Mouse (Mus musculus) limb, embryonic 10.5 days (tissue): ENCODE measurements around the gene Ebf4. TPM values are rescaled to one million over a fixed set of nuclear protein-coding genes. Genes with fewer than 3 reads are reported as not detected.

ENCODE experiments used
- DNase-seq: peaks from one replicate; pipeline ENCODE4 v3.0.0-alpha.2; 2017; ENCODE audit warnings: low spot score
- H3K27ac ChIP-seq: fragments of 300-500 bp; sonication (generic); 2 replicates; pipeline ENCODE4 v1.5.1; 2016; ENCODE audit warnings: mild to moderate bottlenecking
- H3K27me3 ChIP-seq: fragments of 300-500 bp; sonication (generic); 2 replicates; pipeline ENCODE4 v1.6.1; 2016; ENCODE audit warnings: low read depth, mild to moderate bottlenecking; ENCODE audit not compliant: poor library complexity, severe bottlenecking
- H3K36me3 ChIP-seq: fragments of 300-500 bp; sonication (generic); 2 replicates; pipeline ENCODE4 v1.6.1; 2016; ENCODE audit warnings: mild to moderate bottlenecking, moderate library complexity
- H3K4me1 ChIP-seq: fragments of 300-500 bp; sonication (generic); 2 replicates; pipeline ENCODE4 v1.6.1; 2016
- H3K4me3 ChIP-seq: fragments of 300-500 bp; sonication (generic); 2 replicates; pipeline ENCODE4 v1.5.1; 2016; ENCODE audit warnings: mild to moderate bottlenecking, moderate library complexity
- H3K9me3 ChIP-seq: fragments of 300-500 bp; sonication (generic); replicated peaks from 2 replicates; pipeline ENCODE4 v1.6.1; 2016; ENCODE audit warnings: mild to moderate bottlenecking
- WGBS: fragments of 180-500 bp; shearing (Covaris S2); methylation state at CpG from one replicate; pipeline ENCODE4 v1.1.7; 2016; 5-methylcytosine and 5-hydroxymethylcytosine counted together
- polyA plus RNA-seq: library from polyadenylated mRNA; unstranded; fragments of >200 nt; fragmentation: Nextera tagmentation; extraction: Ambion mirVana; gene quantifications from 2 replicates; pipeline ENCODE4 v1.2.1, GENCODE M21; 2016

Ebf4 gene
- polyA plus RNA-seq, 1 experiment from 2014 or later = 0.90 TPM

GRCm38 (mm10) chr2:130303014-130303413, 8.0 kb downstream of the Ebf4 start:
- peaks cover 12% of the 10 kb centered on the region; the same call in 1 of the 2 replicates for H3K36me3 ChIP-seq
- DNase-seq = no peak
- H3K27ac ChIP-seq = no peak overlapping the region
- WGBS = 42% methylated on average over 4 of the region's 4 CpGs
- no peaks in the 10 kb centered on the region for H3K4me1 ChIP-seq
- H3K4me3 ChIP-seq = no peak overlapping the region
- H3K9me3 ChIP-seq = no peaks in the 10 kb centered on the region
- peaks cover 4% of the 10 kb centered on the region for H3K27me3 ChIP-seq

DNA sequence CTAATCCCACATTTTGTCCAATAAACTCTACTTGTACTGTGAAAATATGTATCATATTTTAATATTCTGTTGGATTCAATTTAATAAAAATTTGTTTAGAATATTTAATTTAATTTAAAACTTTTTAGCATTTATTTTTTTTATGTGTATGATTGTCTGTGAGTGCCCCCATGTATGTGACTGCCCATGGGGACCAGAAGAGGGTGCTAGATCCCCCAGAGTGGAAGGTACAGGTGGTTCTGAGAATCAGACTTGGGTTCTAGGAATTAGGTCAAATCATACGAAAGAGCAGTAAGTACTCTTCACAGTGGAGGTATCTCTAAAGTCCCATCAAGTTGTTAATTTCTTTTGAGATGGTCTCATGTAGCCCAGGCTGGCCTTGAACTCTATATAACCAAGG, 32.1 kb downstream of the Ebf4 start:
- DNase-seq = no peak
- Histone ChIP-seq H3K36me3 (no peaks in the 10 kb centered on the region), H3K4me1 (no peaks in the 10 kb centered on the region), H3K9me3 (no peaks in the 10 kb centered on the region), H3K27ac (no peak overlapping the region), H3K27me3 (no peaks in the 10 kb centered on the region), H3K4me3 (no peak overlapping the region)
- WGBS = 79% methylated on average over 1 of the region's 1 CpGs

- no peak overlapping the region for H3K4me3 ChIP-seq
- DNase-seq = no peak
- H3K9me3 ChIP-seq = no peaks in the 10 kb centered on the region
- H3K27ac ChIP-seq = no peak overlapping the region
- no peaks in the 10 kb centered on the region for H3K36me3 ChIP-seq
- H3K27me3 ChIP-seq = no peaks in the 10 kb centered on the region
- 92% methylated on average over 2 of the region's 2 CpGs for WGBS
- no peaks in the 10 kb centered on the region for H3K4me1 ChIP-seq
These were observed 34.5 kb downstream of the Ebf4 start for GRCm38 (mm10) chr2:130329502-130329901.

- 88% methylated on average over 6 of the region's 6 CpGs for WGBS
- no peak overlapping the region for H3K4me3 ChIP-seq
These were observed 40.1 kb downstream of the Ebf4 start for GRCm38 (mm10) chr2:130335112-130335511.

GRCm38 (mm10) chr2:130340464-130341219, 45.7 kb downstream of the Ebf4 start:
- no peak overlapping the region for H3K27ac ChIP-seq
- WGBS = 91% methylated on average over 8 of the region's 8 CpGs
- H3K4me1 ChIP-seq = no peaks in the 10 kb centered on the region
- H3K36me3 ChIP-seq = no peaks in the 10 kb centered on the region
- no peaks in the 10 kb centered on the region for H3K27me3 ChIP-seq
- no peak for DNase-seq
- no peaks in the 10 kb centered on the region for H3K9me3 ChIP-seq
- H3K4me3 ChIP-seq = no peak overlapping the region

More at GRCm38 (mm10) chr2:130335112-130335511, 40.1 kb downstream of the Ebf4 start:
- no peaks in the 10 kb centered on the region for H3K36me3 ChIP-seq
- H3K27ac ChIP-seq = no peak overlapping the region
- DNase-seq = no peak
- H3K27me3 ChIP-seq = no peaks in the 10 kb centered on the region
- H3K9me3 ChIP-seq = no peaks in the 10 kb centered on the region
- H3K4me1 ChIP-seq = no peaks in the 10 kb centered on the region

GRCm38 (mm10) chr2:130341220-130341580, 46.2 kb downstream of the Ebf4 start:
- Histone ChIP-seq H3K9me3 (no peaks in the 10 kb centered on the region), H3K4me1 (no peaks in the 10 kb centered on the region), H3K27me3 (no peaks in the 10 kb centered on the region), H3K36me3 (no peaks in the 10 kb centered on the region), H3K27ac (no peak overlapping the region), H3K4me3 (no peak overlapping the region)
- WGBS = 91% methylated on average over 7 of the region's 7 CpGs
- no peak for DNase-seq

DNA sequence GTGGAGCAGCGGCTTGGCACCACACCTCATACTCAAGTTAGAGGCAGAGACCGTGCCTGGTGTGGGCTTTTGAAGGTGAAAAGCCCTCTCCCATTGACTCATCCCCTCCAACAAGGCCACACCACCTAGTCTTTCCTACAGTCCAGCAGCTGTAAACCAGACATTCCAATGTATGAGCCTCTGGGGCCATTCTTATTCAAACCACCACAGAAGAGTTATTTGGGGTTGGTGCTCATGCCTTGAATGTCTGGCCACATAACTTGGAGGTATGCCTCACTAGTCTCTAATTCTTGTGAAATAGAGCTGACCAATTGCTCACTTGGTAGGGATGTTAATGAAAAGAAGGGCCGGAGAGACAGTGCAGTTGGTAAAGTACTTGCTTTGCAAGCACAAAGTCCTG, 55.4 kb downstream of the Ebf4 start:
- Histone ChIP-seq H3K27ac (no peak overlapping the region), H3K9me3 (no peaks in the 10 kb centered on the region), H3K4me1 (no peaks in the 10 kb centered on the region), H3K4me3 (no peak overlapping the region), H3K27me3 (no peaks in the 10 kb centered on the region), H3K36me3 (no peaks in the 10 kb centered on the region)
- DNase-seq = no peak
- 93% methylated on average over 3 of the region's 3 CpGs for WGBS

GRCm38 (mm10) chr2:130351758-130352339, 56.9 kb downstream of the Ebf4 start:
- H3K4me1 ChIP-seq = no peaks in the 10 kb centered on the region
- 37% methylated on average over 5 of the region's 5 CpGs for WGBS
- H3K27me3 ChIP-seq = peaks cover 3% of the 10 kb centered on the region; the same call in 1 of the 2 replicates
- no peaks in the 10 kb centered on the region for H3K36me3 ChIP-seq
- H3K27ac ChIP-seq = no peak overlapping the region
- no peak overlapping the region for H3K4me3 ChIP-seq
- DNase-seq = no peak
- no peaks in the 10 kb centered on the region for H3K9me3 ChIP-seq

- Histone ChIP-seq H3K27ac (no peak overlapping the region), H3K27me3 (peaks cover 17% of the 10 kb centered on the region), H3K9me3 (no peaks in the 10 kb centered on the region), H3K36me3 (no peaks in the 10 kb centered on the region), H3K4me3 (no peak overlapping the region), H3K4me1 (no peaks in the 10 kb centered on the region)
- DNase-seq = no peak
- WGBS = 95% methylated on average over 8 of the region's 8 CpGs
These were observed 58.4 kb downstream of the Ebf4 start for GRCm38 (mm10) chr2:130353411-130353810.

DNA sequence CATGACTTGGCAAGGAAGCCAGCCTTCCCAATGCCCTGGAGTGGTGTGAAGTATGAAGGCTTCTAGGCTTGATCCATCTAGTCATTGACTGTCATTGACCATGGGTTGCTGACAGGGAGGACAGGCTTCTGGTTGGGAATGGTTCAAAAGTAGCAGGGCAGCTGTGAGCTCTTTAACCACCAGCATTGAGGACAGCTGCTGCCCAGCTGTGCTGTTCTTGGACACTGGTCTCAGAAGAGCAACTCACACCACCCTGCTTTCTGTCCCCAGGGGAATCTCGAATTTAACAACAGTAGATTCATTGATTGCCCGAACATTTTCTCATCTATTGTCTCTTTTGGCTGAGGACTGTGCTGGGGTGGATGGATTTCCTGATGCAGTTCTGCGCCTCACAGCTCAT, 58.9 kb downstream of the Ebf4 start:
- WGBS = 73% methylated on average over 3 of the region's 3 CpGs
- H3K4me3 ChIP-seq = no peak overlapping the region
- no peaks in the 10 kb centered on the region for H3K4me1 ChIP-seq
- no peaks in the 10 kb centered on the region for H3K9me3 ChIP-seq
- H3K27ac ChIP-seq = no peak overlapping the region
- peaks cover 22% of the 10 kb centered on the region for H3K27me3 ChIP-seq
- no peak for DNase-seq
- H3K36me3 ChIP-seq = no peaks in the 10 kb centered on the region

DNA sequence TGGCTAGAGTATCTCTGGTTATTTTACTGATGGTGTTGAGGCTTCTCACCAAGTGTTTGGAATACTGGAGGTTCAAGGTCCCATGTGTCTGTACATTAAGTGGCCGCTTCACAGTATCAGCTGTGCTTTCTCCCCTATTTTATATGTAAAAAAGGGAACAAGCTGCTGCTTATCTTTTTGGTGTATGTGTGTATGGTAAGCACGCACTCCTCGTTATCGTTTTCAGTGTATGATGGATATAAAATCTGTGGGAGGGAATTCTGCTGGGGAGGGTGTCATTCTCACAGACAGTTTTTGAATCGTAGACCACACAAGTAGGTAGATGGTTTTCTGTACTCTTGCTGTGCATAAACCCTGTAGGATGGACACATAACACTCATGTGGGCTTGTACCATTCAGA, 62.6 kb downstream of the Ebf4 start:
- no peaks in the 10 kb centered on the region for H3K9me3 ChIP-seq
- no peak for DNase-seq
- peaks cover 10% of the 10 kb centered on the region; the same call in 1 of the 2 replicates for H3K4me1 ChIP-seq
- H3K27me3 ChIP-seq = peaks cover 59% of the 10 kb centered on the region
- no peaks in the 10 kb centered on the region for H3K36me3 ChIP-seq
- WGBS = 95% methylated on average over 5 of the region's 5 CpGs
- no peak overlapping the region for H3K4me3 ChIP-seq
- no peak overlapping the region for H3K27ac ChIP-seq

DNA sequence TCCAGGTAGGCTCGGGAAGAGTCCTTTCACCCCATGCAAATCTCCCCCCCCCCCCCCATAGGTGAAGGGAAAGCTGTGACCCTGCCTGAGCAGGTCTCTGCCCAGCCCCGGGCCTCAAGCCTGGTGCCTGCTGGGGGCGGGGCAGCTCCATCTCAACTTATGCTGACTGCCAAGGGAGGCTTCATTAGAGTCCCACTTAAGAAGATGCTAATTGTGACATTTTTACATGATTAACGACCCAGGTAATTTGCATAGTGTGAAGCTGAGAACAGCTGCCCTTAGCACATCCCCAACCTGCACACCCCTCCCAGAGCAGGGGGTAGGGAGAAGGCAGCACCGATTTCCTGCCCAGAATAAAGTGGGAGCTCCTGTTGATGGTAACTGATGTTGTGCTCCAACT, 63.9 kb downstream of the Ebf4 start:
- Histone ChIP-seq H3K9me3 (no peaks in the 10 kb centered on the region), H3K27ac (no peak overlapping the region), H3K27me3 (peaks cover 72% of the 10 kb centered on the region), H3K4me1 (peaks cover 12% of the 10 kb centered on the region; the same call in 1 of the 2 replicates), H3K36me3 (no peaks in the 10 kb centered on the region), H3K4me3 (no peak overlapping the region)
- DNase-seq = no peak
- 8% methylated on average over 5 of the region's 5 CpGs for WGBS

- peak; percentile 77 for DNase-seq
- H3K4me3 ChIP-seq = peak overlapping the region; percentile 10
- no peaks in the 10 kb centered on the region for H3K9me3 ChIP-seq
- H3K4me1 ChIP-seq = peaks cover 20% of the 10 kb centered on the region
- peaks cover 96% of the 10 kb centered on the region for H3K27me3 ChIP-seq
- H3K27ac ChIP-seq = no peak overlapping the region
- no peaks in the 10 kb centered on the region for H3K36me3 ChIP-seq
- 3% methylated on average over 14 of the region's 14 CpGs for WGBS
These were observed 67.6 kb downstream of the Ebf4 start for GRCm38 (mm10) chr2:130362511-130363026.
